Mouse (Mus musculus) bone marrow macrophage, adult 2 months (primary cell): ENCODE measurements around the gene Camk2n2.

ENCODE experiments used
- CTCF ChIP-seq: IDR thresholded peaks from 2 replicates; pipeline ENCODE4 v1.5.1; 2012; ENCODE audit warnings: low read depth, mild to moderate bottlenecking, low read length, moderate library complexity
- POLR2A ChIP-seq: IDR thresholded peaks from 2 replicates; pipeline ENCODE4 v1.6.1; 2012; ENCODE audit warnings: mild to moderate bottlenecking, low read depth, low read length, borderline replicate concordance

- TF ChIP-seq POLR2A (no peak), CTCF (no peak)
Measured at GRCm38 (mm10) chr16:20629731-20630634, 8.9 kb upstream of the Camk2n2 start, which contains the start of gene Ece2.
